Mouse (Mus musculus) activated CD4-positive, CD25-positive, alpha-beta regulatory T cell, adult 4 months (primary cell): ENCODE data around the gene Cldn19. TPM values are rescaled to one million over a fixed set of nuclear protein-coding genes. Genes with fewer than 3 reads are reported as not detected.

Experiments
- ATAC-seq: one replicate; pipeline ENCODE4 v1.8.0; 2017
- polyA plus RNA-seq, 2 experiments: library from polyadenylated mRNA; unstranded; fragments of 100-300 nt; shearing (Covaris generic); gene quantifications; one replicate each; pipeline ENCODE4 v1.2.1; 2017

Cldn19 gene
- polyA plus RNA-seq, result not detected

DNA sequence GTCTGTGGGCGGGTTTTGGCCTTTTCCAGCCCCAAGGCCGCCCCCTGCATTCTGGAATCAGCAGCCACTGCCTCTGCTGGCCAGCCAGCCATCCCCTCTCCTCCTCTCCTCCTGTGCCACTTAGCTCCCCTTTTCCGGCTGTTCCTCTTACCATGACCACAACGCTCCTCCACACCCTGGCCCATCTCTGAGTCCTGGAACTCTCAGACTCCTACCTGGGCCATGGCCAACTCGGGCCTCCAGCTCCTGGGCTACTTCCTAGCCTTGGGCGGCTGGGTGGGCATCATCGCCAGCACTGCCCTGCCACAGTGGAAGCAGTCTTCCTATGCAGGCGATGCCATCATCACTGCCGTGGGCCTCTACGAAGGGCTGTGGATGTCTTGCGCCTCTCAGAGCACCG lies at the start of gene Cldn19:
Gene Cldn19 (plus strand): TSS at position 64 of the 400 bp plus-strand sequence.
- no peak for ATAC-seq

DNA sequence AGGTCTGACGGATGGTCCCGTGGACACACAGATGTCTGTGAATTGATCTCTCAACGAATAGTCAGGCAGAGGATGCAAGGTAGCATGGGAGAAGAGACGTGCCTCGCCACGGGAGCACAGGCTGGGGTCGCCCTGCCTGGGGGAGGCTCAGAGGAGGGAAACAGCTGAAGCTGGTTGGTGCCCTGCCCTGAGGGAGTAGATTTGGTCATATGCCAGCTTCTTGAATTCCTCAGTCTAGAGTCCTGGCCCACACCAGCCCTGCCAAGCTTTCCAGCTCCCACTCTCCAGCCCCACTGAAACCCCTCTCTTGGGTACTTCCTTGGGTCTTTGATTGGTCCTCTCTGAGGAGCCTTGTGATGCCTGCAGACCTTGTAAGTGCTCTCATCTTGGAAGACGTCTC lies 38.5 kb upstream of the Cldn19 start:
- no peak for ATAC-seq

DNA sequence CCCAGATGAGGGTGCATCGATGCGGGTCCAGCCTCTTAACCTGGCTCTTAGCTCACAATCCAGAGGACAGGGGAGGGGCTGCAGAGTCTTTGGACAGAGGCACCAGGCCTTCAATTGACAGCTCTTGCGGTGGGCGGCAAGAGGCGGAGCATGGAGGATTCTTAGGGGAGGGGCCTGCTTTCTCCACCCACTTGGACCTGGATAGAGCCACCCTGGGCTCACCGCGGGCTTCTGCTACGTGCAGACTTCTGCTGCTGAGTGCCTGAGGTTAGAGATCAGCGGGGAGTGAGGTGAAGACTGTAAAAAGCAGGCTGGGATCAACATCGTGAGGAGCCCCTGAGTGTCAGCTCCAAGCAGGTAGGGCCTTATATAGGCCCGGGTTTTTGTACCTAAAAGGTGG lies 37.0 kb upstream of the Cldn19 start, which contains the start of gene Tmem269:
Gene Tmem269 (minus strand): TSS at position 49 of the 400 bp plus-strand sequence.
- ATAC-seq, result no peak

- ATAC-seq, result peak; percentile 80
Observed at GRCm38 (mm10) chr4:119223696-119224095, 31.5 kb upstream of the Cldn19 start.

GRCm38 (mm10) chr4:119224534-119224933 lies 30.7 kb upstream of the Cldn19 start:
- no peak for ATAC-seq

GRCm38 (mm10) chr4:119225719-119226118 lies 29.5 kb upstream of the Cldn19 start:
- no peak for ATAC-seq

- ATAC-seq, result no peak
Observed at GRCm38 (mm10) chr4:119226751-119227150, 28.5 kb upstream of the Cldn19 start.

- ATAC-seq, result peak; percentile 99
Observed at GRCm38 (mm10) chr4:119232410-119233255, 22.6 kb upstream of the Cldn19 start, which contains the start of the genes AU022252 and P3h1. Gene AU022252, minus strand, starts transcription at chr4:119232712. Gene P3h1, plus strand, starts transcription at chr4:119232915.

DNA sequence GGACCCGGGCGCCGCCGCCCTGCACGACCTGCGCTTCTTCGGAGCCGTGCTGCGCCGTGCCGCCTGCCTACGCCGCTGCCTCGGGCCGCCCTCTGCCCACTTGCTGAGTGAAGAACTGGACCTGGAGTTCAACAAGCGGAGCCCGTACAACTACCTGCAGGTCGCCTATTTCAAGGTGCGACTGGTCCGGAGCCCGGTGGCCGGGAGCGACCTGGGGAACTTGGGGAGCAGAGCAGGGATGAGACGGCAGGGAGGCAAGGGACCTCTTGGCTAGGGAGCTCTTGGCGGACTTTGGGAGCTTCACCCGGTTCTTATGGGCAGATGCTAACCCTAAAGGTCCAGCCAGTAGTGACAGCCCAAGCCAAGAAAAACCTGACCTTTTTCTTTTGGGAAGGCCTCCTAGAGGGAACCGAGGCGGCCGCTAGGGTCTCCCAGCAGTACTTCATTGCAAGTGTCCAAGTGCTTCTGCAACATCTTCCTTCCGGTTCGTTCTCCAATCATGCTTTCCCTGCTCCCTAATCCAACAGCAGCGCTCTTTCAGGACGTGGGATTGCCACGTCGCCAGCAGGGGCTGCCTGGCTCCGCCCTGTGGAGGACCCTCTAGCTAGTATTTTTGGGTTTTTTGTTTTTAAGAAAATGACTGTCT lies 21.8 kb upstream of the Cldn19 start:
- ATAC-seq, result peak; percentile 8

DNA sequence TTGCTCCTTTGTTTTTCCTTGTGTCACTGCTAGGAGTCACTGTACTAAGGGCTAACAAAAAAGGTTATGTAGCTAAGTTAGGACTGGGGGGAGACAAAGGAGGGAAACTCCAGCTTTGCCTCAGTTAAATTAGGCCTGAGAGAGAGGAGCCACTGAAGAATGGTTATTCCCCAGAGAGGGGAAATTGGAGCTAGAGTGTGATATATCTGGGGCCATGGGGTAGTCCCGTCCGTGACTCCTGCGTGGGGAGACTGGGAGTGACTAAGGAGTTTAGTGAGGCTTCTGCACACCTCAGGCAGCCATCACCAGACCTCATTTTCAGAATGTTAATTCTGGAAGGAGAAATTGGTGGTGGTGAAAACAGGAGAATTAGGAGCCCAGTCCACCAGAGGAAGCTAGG lies 20.9 kb upstream of the Cldn19 start:
- ATAC-seq, result no peak

DNA sequence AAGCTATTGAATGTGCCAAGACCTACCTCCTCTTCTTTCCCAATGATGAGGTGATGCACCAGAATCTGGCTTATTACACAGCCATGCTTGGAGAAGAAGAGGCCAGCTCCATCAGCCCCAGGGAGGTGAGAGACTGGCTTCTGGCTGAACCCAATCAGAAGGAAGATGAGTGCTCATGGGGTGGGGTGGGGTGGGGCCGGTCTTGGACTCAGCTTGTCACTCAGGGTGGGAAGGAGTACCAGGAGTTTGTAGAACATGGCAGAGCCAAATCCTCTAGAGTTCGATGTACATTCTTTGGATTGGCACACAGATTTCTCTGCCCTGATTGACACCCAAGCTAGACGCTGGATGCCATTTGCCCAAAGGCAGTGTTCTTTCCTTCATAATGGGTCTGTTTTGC lies 16.6 kb upstream of the Cldn19 start:
- no peak for ATAC-seq

- ATAC-seq, result peak; percentile 91
Observed at GRCm38 (mm10) chr4:119239181-119239682, 16.0 kb upstream of the Cldn19 start.

DNA sequence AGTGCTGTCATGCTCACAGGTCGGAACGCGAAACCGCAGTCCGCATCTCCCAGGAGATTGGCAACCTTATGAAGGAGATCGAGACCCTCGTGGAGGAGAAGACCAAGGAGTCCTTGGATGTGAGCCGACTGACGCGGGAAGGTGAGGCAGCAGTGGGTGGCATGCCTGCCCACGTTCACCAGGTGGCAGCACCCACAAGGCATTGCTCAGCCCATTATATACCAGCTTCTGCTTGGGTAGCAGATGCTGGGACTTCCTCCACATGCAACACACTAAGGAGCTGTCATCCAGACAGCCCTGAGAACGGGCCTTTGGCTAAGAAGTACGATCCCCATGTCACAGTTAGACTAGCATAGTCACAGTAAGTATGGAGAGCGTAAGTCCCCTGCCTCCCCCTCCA lies 13.6 kb upstream of the Cldn19 start:
- no peak for ATAC-seq

- no peak for ATAC-seq
Observed at GRCm38 (mm10) chr4:119242571-119242970, 12.6 kb upstream of the Cldn19 start.

- no peak for ATAC-seq
Observed at GRCm38 (mm10) chr4:119244468-119245240, 10.6 kb upstream of the Cldn19 start.

DNA sequence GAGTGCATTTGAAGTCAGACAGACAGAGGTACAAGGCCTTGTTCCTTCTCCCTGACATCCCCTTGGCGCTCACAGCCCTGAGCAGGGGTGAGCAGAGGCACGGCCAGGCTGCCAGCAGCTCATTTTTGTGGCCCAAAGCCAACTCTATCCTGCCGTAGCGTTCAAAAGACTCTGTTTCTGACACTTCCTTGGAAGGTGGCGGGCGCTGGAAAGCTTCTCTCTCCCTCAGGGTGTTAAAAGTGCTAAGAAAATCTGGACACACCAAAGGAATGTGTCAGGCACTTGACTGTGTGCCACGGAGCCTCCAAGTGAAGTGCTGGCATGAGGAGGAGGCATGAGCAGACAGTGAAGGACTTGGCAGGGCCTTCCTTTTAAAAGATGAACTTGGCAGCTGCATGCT lies 9.7 kb upstream of the Cldn19 start:
- ATAC-seq, result no peak

- ATAC-seq, result no peak
Observed at GRCm38 (mm10) chr4:119245961-119246360, 9.3 kb upstream of the Cldn19 start.

DNA sequence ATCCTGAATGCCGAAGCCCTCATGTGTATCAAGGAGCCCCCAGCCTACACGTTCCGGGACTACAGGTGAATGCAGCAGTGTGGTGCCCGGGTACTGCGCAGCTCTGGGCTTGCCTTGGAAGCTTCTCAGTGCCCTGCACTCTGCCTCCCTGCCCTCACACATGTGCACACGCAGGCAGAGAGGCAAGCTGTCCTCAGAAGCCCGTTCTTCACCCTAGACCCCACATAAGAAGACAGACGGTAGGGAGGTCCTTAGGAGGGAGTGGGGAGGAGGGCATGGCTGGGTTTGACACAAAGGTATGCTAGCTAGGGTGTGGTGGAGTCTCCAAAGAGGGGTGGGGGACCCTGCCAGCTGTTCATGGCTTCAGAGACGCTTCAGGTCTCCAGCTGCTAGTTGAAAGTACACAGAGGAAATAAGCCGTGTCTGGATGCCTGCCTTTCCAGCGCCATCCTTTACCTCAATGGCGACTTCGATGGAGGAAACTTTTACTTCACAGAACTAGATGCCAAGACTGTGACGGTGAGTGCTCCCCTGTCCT lies 8.5 kb upstream of the Cldn19 start:
- no peak for ATAC-seq

- peak; percentile 66 for ATAC-seq
Observed at GRCm38 (mm10) chr4:119247462-119248235, 7.6 kb upstream of the Cldn19 start.

GRCm38 (mm10) chr4:119248407-119248965 lies 6.7 kb upstream of the Cldn19 start:
- ATAC-seq, result no peak
